Mouse (Mus musculus) gastrocnemius, adult 18-20 months (tissue): ENCODE results near the gene Hist1h2bf. TPM values are rescaled to one million over a fixed set of nuclear protein-coding genes. Genes with fewer than 3 reads are reported as not detected.

Source experiments
- DNase-seq: peaks from one replicate; pipeline ENCODE4 v3.0.0; 2021; ENCODE audit warnings: low spot score
- microRNA-seq: library from miRNA; unstranded; fragments of <30 nt; microRNA quantifications from one replicate; pipeline ENCODE4 v1.2.0, GENCODE M21; 2021
- total RNA-seq, 2 experiments: library from RNA; stranded (reverse); gene quantifications; 2 replicates each; pipeline ENCODE4 v1.2.3; 2021

Gene Hist1h2bf
- total RNA-seq, 2 experiments from 2014 or later: 1.3 to 5.3 TPM

GRCm38 (mm10) chr13:23529480-23530165 lies 44.4 kb downstream of the Hist1h2bf start:
- no peak for DNase-seq

- DNase-seq: no peak
Measured at GRCm38 (mm10) chr13:23529005-23529404, 45.0 kb downstream of the Hist1h2bf start.

GRCm38 (mm10) chr13:23526312-23526711 lies 47.7 kb downstream of the Hist1h2bf start:
- peak; percentile 91 for DNase-seq

- no peak for DNase-seq
Measured at GRCm38 (mm10) chr13:23525901-23526300, 48.1 kb downstream of the Hist1h2bf start.

- peak; percentile 62 for DNase-seq
Measured at GRCm38 (mm10) chr13:23524654-23525053, 49.3 kb downstream of the Hist1h2bf start.

- no peak for DNase-seq
Measured at GRCm38 (mm10) chr13:23523976-23524375, 50.0 kb downstream of the Hist1h2bf start.

Small RNAs within 50 kb of the gene (microRNA-seq; reads per million reads assigned to microRNA genes)
- not detected for gene Gm44297
- gene Gm44359: not detected
- gene Gm44394: not detected

Other genes starting within 250 kb of the Hist1h2bf start
- gene Zfp322a, start 205.0 kb downstream of the Hist1h2bf start, total RNA-seq: 10 to 100 TPM in 1 of 2 experiments, 1 to 10 TPM in 1; 9.9 to 11.7 TPM
- 1 to 10 TPM; 3.8 to 4.2 TPM for gene Abt1, start 150.3 kb downstream of the Hist1h2bf start, total RNA-seq
- not detected for gene Btn1a1, start 108.3 kb downstream of the Hist1h2bf start, total RNA-seq
- gene Btn2a2, start 85.3 kb downstream of the Hist1h2bf start, total RNA-seq: not detected
- gene Hist1h4h, start 43.1 kb downstream of the Hist1h2bf start, total RNA-seq: 100 to 1,000 TPM; 149 to 163 TPM
- 1 to 10 TPM in 1 of 2 experiments, under 1 TPM in 1; 0.73 to 1.9 TPM for gene Hist1h2af, start 40.3 kb downstream of the Hist1h2bf start, total RNA-seq
- gene Hist1h3g, start 38.8 kb downstream of the Hist1h2bf start, total RNA-seq: under 1 TPM; 0.55 to 0.57 TPM
- gene Hist1h2bh, start 30.8 kb downstream of the Hist1h2bf start, total RNA-seq: 1 to 10 TPM; 1.0 to 1.1 TPM
- gene Hist1h3f, start 30.1 kb downstream of the Hist1h2bf start, total RNA-seq: 1 to 10 TPM; 3.0 to 4.8 TPM
- gene Hist1h4f, start 22.5 kb downstream of the Hist1h2bf start, total RNA-seq: 10 to 100 TPM in 1 of 2 experiments, 1 to 10 TPM in 1; 8.3 to 12.3 TPM
- gene Hist1h1d, start 20.9 kb downstream of the Hist1h2bf start, total RNA-seq: under 1 TPM; 0.83 to 0.89 TPM
- gene Hist1h3e, start 11.8 kb downstream of the Hist1h2bf start, total RNA-seq: 10 to 100 TPM; 11.6 to 12.3 TPM
- gene Hist1h2ae, start 3.0 kb downstream of the Hist1h2bf start, total RNA-seq: under 1 TPM; 0.41 to 0.85 TPM
- gene Hist1h2bg, start 2.8 kb downstream of the Hist1h2bf start, total RNA-seq: 1 to 10 TPM; 2.2 to 3.7 TPM
- 1 to 10 TPM in 1 of 2 experiments, under 1 TPM in 1; 0.80 to 1.7 TPM for gene Hist1h2ad, start 185 bp upstream of the Hist1h2bf start, total RNA-seq
- 1 to 10 TPM; 3.2 to 3.7 TPM for gene Hist1h3d, start 1.6 kb upstream of the Hist1h2bf start, total RNA-seq
- 10 to 100 TPM; 33.6 to 46.4 TPM for gene Hist1h4d, start 7.4 kb upstream of the Hist1h2bf start, total RNA-seq
- 10 to 100 TPM; 13.2 to 15.7 TPM for gene Hist1h2be, start 46.9 kb upstream of the Hist1h2bf start, total RNA-seq
- gene Hist1h1e, start 48.4 kb upstream of the Hist1h2bf start, total RNA-seq: 10 to 100 TPM; 31.1 to 41.1 TPM
- 1 to 10 TPM in 1 of 2 experiments, under 1 TPM in 1; 0.68 to 1.3 TPM for gene Hist1h2ac, start 109.8 kb upstream of the Hist1h2bf start, total RNA-seq
- 10 to 100 TPM; 66.4 to 69.8 TPM for gene Hist1h2bc, start 110.0 kb upstream of the Hist1h2bf start, total RNA-seq
- not detected for gene Hist1h1t, start 121.6 kb upstream of the Hist1h2bf start, total RNA-seq
- gene Hist1h4c, start 124.3 kb upstream of the Hist1h2bf start, total RNA-seq: 10 to 100 TPM; 57.1 to 66.2 TPM
- 10 to 100 TPM; 25.6 to 25.7 TPM for gene Hfe, start 136.7 kb upstream of the Hist1h2bf start, total RNA-seq
- 100 to 1,000 TPM; 157 to 219 TPM for gene Hist1h1c, start 164.6 kb upstream of the Hist1h2bf start, total RNA-seq
- not detected for gene Hist1h3c, start 171.4 kb upstream of the Hist1h2bf start, total RNA-seq
- 1 to 10 TPM; 1.3 to 1.4 TPM for gene Hist1h2bb, start 172.5 kb upstream of the Hist1h2bf start, total RNA-seq
- gene Hist1h2ab, start 176.9 kb upstream of the Hist1h2bf start, total RNA-seq: under 1 TPM in 1 of 2 experiments, not detected in 1; 0.82 TPM
- gene Hist1h3b, start 178.1 kb upstream of the Hist1h2bf start, total RNA-seq: 1 to 10 TPM in 1 of 2 experiments, not detected in 1; 1.3 TPM
- gene Hist1h4b, start 182.8 kb upstream of the Hist1h2bf start, total RNA-seq: 1 to 10 TPM; 1.6 to 1.9 TPM
- gene Hist1h4a, start 187.0 kb upstream of the Hist1h2bf start, total RNA-seq: 1 to 10 TPM in 1 of 2 experiments, under 1 TPM in 1; 0.89 to 2.8 TPM
- gene Hist1h3a, start 188.2 kb upstream of the Hist1h2bf start, total RNA-seq: 1 to 10 TPM; 5.1 to 5.3 TPM
- under 1 TPM; 0.66 to 0.76 TPM for gene Hist1h1a, start 189.5 kb upstream of the Hist1h2bf start, total RNA-seq
- not detected for gene Trim38, start 195.7 kb upstream of the Hist1h2bf start, total RNA-seq
- not detected for gene Slc17a2, start 232.8 kb upstream of the Hist1h2bf start, total RNA-seq